Mouse (Mus musculus): ENCODE data around the gene Greb1.

DNA sequence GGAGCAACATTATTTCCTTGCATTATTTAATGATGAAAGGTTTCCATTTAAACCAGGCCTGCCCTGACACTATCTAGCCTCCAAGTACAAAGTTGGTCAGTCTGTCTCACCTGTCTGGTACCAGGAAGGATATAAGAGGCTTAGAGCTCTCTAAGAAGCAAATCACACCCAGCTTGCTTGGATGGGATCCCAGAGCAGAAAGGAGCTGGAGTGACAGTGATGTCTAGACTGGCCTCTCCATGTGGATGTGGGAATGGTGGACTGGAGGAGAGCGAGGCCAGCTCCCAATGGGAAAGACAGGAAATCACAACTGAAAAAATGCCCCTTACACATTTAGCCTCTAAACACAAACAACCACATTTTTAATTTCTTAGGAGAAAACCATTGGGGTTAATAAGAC is 23.0 kb upstream of the Greb1 start:
- TF ChIP-seq CTCF (IDR thresholded peaks at IDR 0.05; ENCODE audit: extremely low read depth, insufficient read depth, insufficient read length, insufficient replicate concordance) = no peak
- TF ChIP-seq POLR2A (IDR thresholded peaks at IDR 0.05; ENCODE audit: low read depth, low read length) = no peak

Measured in spleen, adult 2 months (tissue).